Mouse (Mus musculus): ENCODE results near the gene Slco4a1. TPM values are rescaled to one million over a fixed set of nuclear protein-coding genes. Genes with fewer than 3 reads are reported as not detected.

Gene Slco4a1
- 0.78 and 0.99 TPM in 2 replicates for polyA plus RNA-seq (2015; fragmentation: Nextera tagmentation; extraction: Ambion mirVana)

DNA sequence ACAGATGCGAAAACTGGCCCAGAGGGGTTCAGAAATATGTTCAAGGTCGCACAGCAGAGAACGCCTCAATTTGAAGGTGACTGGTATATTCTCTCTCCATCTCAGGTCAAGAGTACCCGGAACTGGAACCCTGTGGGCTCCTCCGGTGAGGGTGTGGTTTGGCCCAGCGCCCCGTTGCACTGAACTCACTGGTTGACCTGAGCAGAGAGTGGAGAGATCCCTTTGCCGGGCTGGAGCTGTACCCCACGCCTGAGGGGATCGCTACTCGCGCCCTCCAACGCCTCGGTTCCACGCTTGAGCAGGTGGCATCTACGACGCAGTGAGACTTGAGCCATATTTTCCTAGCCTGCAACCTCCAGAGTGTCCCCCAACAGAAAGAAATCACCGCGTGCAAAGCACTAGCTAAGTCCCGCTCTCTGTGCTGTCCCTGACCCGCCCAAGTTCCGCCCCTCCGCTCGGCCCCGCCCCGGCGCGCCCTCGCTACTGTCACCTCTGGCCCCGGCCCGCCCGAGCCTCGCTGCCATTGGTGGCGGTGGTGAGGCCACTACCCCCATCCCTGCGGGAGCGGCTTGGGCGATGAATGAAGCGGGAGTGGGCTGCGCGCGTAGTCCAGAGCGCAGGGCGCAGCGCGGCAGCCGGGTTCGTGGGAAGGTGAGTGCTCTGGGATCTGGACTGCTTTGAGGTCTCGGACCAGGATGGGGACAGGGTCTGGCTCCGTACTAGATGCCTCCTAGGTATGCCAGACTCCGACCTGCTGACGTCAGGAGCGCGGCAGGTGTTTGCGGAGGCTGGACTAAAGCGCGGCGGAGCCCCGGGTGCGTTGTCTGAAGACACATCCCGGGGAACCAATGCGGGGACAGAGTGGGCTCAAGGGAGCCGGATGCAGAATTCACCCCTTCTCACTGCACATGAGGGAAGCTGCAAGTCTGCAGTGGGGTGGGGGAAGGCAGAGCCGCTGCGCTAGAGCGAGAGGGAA is at the start of gene Slco4a1:
TSS of gene Slco4a1 (plus strand) at position 523 of the 976 bp plus-strand sequence.
- Histone ChIP-seq H3K36me3 (no peaks in the 10 kb centered on the region), H3K27me3 (peaks cover 36% of the 10 kb centered on the region), H3K4me3 (peak within 1 kb of the TSS; percentile 42), H3K9me3 (no peaks in the 10 kb centered on the region), H3K9ac (no peak within 1 kb of the TSS), H3K27ac (no peak within 1 kb of the TSS), H3K4me2 (peak within 1 kb of the TSS; percentile 96), H3K4me1 (peaks cover 18% of the 10 kb centered on the region)
- WGBS, result 1% methylated on average over 65 of the region's 65 CpGs
- ATAC-seq (ENCODE audit: insufficient number of reproducible peaks, low FRiP score, low TSS enrichment, low read depth), result 0 out of 2 replicates have a peak, but pooled peaks have one; percentile 53

DNA sequence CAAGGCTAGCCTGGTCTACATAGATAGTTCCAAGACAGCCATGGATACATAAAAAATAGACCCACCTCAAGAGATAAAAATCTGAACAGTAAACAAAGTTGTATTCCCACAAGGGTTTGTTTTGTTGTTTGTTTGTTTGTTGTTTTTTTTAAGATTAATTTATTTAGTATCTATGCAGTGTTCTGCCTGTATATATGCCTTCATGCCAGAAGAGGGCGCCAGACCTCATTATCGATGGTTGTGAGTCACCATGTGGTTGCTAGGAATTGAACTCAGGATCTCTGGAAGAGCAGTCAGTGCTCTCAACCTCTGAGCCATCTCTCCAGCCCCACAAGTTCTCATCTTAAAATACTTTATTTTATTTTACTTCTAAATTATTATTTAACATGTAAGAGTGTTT is 47.6 kb upstream of the Slco4a1 start:
- no peaks in the 10 kb centered on the region for H3K36me3 ChIP-seq
- H3K27ac ChIP-seq, result no peak overlapping the region
- no peak overlapping the region for H3K4me3 ChIP-seq
- no peaks in the 10 kb centered on the region for H3K9me3 ChIP-seq
- 17% methylated on average over 2 of the region's 2 CpGs for WGBS
- H3K4me2 ChIP-seq, result no peak overlapping the region
- no peaks in the 10 kb centered on the region for H3K27me3 ChIP-seq
- no peak for ATAC-seq (ENCODE audit: insufficient number of reproducible peaks, low FRiP score, low TSS enrichment, low read depth)
- H3K9ac ChIP-seq, result no peak overlapping the region
- no peaks in the 10 kb centered on the region for H3K4me1 ChIP-seq

DNA sequence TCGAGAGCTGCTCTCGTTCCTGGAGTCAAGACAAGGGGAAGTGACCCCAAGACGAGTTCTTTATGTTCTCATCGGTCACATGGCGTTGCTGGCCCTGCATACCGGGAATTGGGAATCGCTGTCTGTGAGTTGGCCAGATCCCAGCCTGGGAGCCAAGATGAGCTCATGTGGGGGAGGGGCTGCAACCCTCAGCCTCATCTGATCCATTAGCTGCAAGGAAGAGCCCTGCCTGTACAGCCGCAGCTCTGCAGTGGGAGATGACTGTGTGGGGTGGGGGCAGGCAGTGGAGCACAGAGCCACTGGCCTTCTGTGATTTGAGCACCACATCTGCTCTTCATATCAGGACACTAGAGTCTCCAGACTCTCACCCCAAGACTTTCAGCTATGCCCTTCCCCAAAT is 45.6 kb upstream of the Slco4a1 start:
- Histone ChIP-seq H3K27me3 (no peaks in the 10 kb centered on the region), H3K4me1 (no peaks in the 10 kb centered on the region), H3K4me2 (no peak overlapping the region), H3K4me3 (no peak overlapping the region), H3K9me3 (no peaks in the 10 kb centered on the region), H3K27ac (no peak overlapping the region), H3K9ac (no peak overlapping the region), H3K36me3 (no peaks in the 10 kb centered on the region)
- no peak for ATAC-seq (ENCODE audit: insufficient number of reproducible peaks, low FRiP score, low TSS enrichment, low read depth)
- WGBS, result 70% methylated on average over 8 of the region's 8 CpGs

DNA sequence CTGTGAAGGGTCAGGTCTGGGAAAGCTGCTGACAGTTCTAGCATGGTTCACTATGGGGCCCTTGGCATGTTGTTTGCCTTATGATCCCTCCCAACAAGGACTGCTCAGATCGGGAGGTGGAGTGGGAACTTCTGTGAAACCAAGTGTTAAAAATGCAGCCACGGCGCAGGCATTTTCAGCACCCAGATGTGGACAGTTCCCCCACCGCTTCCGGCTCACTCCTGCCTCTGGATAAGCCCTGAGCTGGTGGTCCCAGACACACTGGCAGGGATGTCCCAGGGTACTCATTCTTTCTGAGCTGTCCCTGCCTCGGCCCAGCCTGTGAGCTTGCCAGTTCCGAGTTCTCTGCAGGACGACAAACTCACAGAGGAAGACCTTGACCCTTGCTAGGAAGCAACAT is 45.0 kb upstream of the Slco4a1 start:
- Histone ChIP-seq H3K27me3 (no peaks in the 10 kb centered on the region), H3K36me3 (no peaks in the 10 kb centered on the region), H3K27ac (no peak overlapping the region), H3K9ac (no peak overlapping the region), H3K4me2 (no peak overlapping the region), H3K4me3 (no peak overlapping the region), H3K9me3 (no peaks in the 10 kb centered on the region), H3K4me1 (no peaks in the 10 kb centered on the region)
- 12% methylated on average over 8 of the region's 8 CpGs for WGBS
- no peak for ATAC-seq (ENCODE audit: insufficient number of reproducible peaks, low FRiP score, low TSS enrichment, low read depth)

- H3K9me3 ChIP-seq, result no peaks in the 10 kb centered on the region
- no peaks in the 10 kb centered on the region for H3K36me3 ChIP-seq
- H3K4me3 ChIP-seq, result no peak overlapping the region
- no peak overlapping the region for H3K9ac ChIP-seq
- H3K4me1 ChIP-seq, result no peaks in the 10 kb centered on the region
- no peak overlapping the region for H3K27ac ChIP-seq
- H3K4me2 ChIP-seq, result no peak overlapping the region
- H3K27me3 ChIP-seq, result no peaks in the 10 kb centered on the region
- 58% methylated on average over 3 of the region's 3 CpGs for WGBS
- no peak for ATAC-seq (ENCODE audit: insufficient number of reproducible peaks, low FRiP score, low TSS enrichment, low read depth)
Measured at GRCm38 (mm10) chr2:180415627-180416026, 40.4 kb upstream of the Slco4a1 start.

DNA sequence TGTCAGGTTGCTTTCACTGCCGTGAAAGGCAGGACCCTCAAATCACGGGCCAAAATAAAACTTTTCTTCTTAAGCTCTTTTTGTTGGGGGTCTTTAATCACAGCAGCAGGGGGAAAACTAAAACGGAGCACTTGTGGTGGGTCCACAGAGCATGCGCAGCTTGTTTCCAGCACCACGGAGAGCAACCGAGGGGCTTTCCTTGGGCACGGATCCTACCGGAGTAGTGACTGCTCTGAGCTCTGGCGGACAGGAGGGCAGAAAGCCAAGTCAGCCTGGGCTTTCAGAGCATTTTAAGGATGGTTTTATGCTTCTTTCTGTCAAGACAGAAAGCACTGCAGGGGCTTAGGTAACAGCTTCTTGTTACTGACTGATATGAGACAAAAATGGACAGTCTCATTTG is 38.3 kb upstream of the Slco4a1 start:
- Histone ChIP-seq H3K4me1 (no peaks in the 10 kb centered on the region), H3K27me3 (peaks cover 5% of the 10 kb centered on the region; the same call in 1 of the 2 replicates), H3K4me3 (no peak overlapping the region), H3K27ac (no peak overlapping the region), H3K9me3 (no peaks in the 10 kb centered on the region), H3K36me3 (no peaks in the 10 kb centered on the region), H3K4me2 (no peak overlapping the region), H3K9ac (no peak overlapping the region)
- 16% methylated on average over 9 of the region's 9 CpGs for WGBS
- ATAC-seq (ENCODE audit: insufficient number of reproducible peaks, low FRiP score, low TSS enrichment, low read depth), result no peak

DNA sequence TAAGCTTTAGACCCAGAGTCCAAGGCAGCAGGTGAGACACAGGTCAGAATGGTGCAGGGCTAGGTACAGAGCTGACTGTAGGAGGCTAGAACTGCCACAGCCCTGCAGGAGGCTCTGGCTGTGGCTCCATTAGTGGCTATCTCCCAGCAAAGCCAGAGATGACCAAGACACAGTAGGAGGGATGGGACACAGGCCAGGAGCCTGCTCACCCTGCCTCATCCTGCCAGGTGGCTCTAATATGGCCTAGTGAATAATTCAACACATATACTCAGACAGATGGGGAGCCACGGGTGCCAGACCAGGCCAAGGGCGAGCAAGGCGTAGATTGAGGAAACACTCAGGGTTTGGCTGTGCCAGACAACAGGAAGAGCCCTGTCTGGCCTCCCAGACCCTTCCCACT is 35.4 kb upstream of the Slco4a1 start:
- no peak overlapping the region for H3K27ac ChIP-seq
- H3K9me3 ChIP-seq, result no peaks in the 10 kb centered on the region
- H3K9ac ChIP-seq, result no peak overlapping the region
- no peak overlapping the region for H3K4me3 ChIP-seq
- no peak for ATAC-seq (ENCODE audit: insufficient number of reproducible peaks, low FRiP score, low TSS enrichment, low read depth)
- H3K36me3 ChIP-seq, result no peaks in the 10 kb centered on the region
- peaks cover 5% of the 10 kb centered on the region; the same call in 1 of the 2 replicates for H3K27me3 ChIP-seq
- 78% methylated on average over 3 of the region's 3 CpGs for WGBS
- no peaks in the 10 kb centered on the region for H3K4me1 ChIP-seq
- H3K4me2 ChIP-seq, result no peak overlapping the region

DNA sequence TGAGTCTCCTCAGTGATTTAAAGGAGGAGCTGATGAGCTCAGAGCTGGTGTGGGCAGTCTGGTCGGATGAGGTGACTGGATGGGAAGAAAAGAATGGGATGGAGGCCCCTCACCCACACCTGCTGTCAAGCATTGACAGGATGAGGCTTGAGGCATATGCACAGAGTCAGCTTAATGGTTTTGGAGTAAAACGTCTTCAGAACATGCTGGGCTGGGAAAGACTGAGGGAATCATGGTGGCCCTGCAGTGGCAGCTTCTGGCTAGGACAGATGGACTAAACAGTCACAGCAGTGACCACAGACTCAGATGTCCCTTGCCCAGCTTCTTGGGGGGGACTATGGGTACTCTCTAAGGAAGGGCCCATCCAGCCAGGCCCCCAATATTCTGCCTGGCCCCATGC is 30.9 kb upstream of the Slco4a1 start:
- H3K9ac ChIP-seq, result no peak overlapping the region
- ATAC-seq (ENCODE audit: insufficient number of reproducible peaks, low FRiP score, low TSS enrichment, low read depth), result no peak
- WGBS, result 39% methylated on average over 2 of the region's 2 CpGs

GRCm38 (mm10) chr2:180427073-180427472 is 29.0 kb upstream of the Slco4a1 start:
- Histone ChIP-seq H3K4me3 (no peak overlapping the region), H3K4me2 (no peak overlapping the region), H3K36me3 (no peaks in the 10 kb centered on the region), H3K9ac (no peak overlapping the region), H3K9me3 (no peaks in the 10 kb centered on the region), H3K27ac (no peak overlapping the region), H3K27me3 (peaks cover 16% of the 10 kb centered on the region; the same call in 1 of the 2 replicates), H3K4me1 (no peaks in the 10 kb centered on the region)
- no peak for ATAC-seq (ENCODE audit: insufficient number of reproducible peaks, low FRiP score, low TSS enrichment, low read depth)
- WGBS, result 51% methylated on average over 8 of the region's 8 CpGs

More for the DNA sequence above, 30.9 kb upstream of the Slco4a1 start:
- H3K4me2 ChIP-seq, result no peak overlapping the region
- H3K4me1 ChIP-seq, result no peaks in the 10 kb centered on the region
- H3K4me3 ChIP-seq, result no peak overlapping the region
- peaks cover 16% of the 10 kb centered on the region; the same call in 1 of the 2 replicates for H3K27me3 ChIP-seq
- no peaks in the 10 kb centered on the region for H3K36me3 ChIP-seq
- no peaks in the 10 kb centered on the region for H3K9me3 ChIP-seq
- no peak overlapping the region for H3K27ac ChIP-seq

- H3K27ac ChIP-seq, result no peak overlapping the region
- H3K9me3 ChIP-seq, result no peaks in the 10 kb centered on the region
- no peak overlapping the region for H3K4me2 ChIP-seq
- H3K36me3 ChIP-seq, result no peaks in the 10 kb centered on the region
- no peak for ATAC-seq (ENCODE audit: insufficient number of reproducible peaks, low FRiP score, low TSS enrichment, low read depth)
- peaks cover 11% of the 10 kb centered on the region; the same call in 1 of the 2 replicates for H3K27me3 ChIP-seq
- WGBS, result 29% methylated on average over 2 of the region's 2 CpGs
- peaks cover 11% of the 10 kb centered on the region; the same call in 1 of the 2 replicates for H3K4me1 ChIP-seq
- H3K4me3 ChIP-seq, result no peak overlapping the region
- no peak overlapping the region for H3K9ac ChIP-seq
Measured at GRCm38 (mm10) chr2:180428331-180428730, 27.7 kb upstream of the Slco4a1 start.

DNA sequence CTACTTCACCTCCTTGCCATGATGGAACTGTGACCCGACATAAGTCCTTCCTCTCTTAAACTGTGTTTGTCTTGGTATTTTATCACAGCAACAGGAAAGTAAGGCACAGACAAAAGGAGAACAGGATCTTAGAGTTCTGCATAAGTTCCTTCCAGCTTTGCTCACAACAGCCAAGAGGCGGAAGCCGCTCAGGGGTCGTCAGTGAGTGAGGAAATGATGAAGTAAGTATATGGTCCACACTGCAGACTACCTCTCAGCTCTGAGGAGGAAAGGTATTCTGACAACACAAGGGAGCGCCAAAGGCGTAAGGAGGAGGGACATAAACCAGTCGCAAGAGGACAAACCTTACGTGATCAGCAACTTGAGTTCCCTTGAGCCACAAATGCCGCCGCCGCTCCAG is 25.4 kb upstream of the Slco4a1 start:
- H3K36me3 ChIP-seq, result no peaks in the 10 kb centered on the region

GRCm38 (mm10) chr2:180432042-180432668 is 23.9 kb upstream of the Slco4a1 start:
- Histone ChIP-seq H3K4me1 (peaks cover 28% of the 10 kb centered on the region), H3K36me3 (no peaks in the 10 kb centered on the region), H3K27me3 (0 out of 2 replicates have a peak, but pooled peaks cover 2% of the 10 kb centered on the region), H3K4me3 (no peak overlapping the region), H3K9me3 (no peaks in the 10 kb centered on the region), H3K4me2 (no peak overlapping the region), H3K9ac (no peak overlapping the region), H3K27ac (no peak overlapping the region)
- WGBS, result 25% methylated on average over 10 of the region's 10 CpGs
- no peak; the same call in 1 of the 2 replicates for ATAC-seq (ENCODE audit: insufficient number of reproducible peaks, low FRiP score, low TSS enrichment, low read depth)

More for the DNA sequence above, 25.4 kb upstream of the Slco4a1 start:
- H3K4me2 ChIP-seq, result no peak overlapping the region
- peaks cover 19% of the 10 kb centered on the region; the same call in 1 of the 2 replicates for H3K4me1 ChIP-seq
- H3K9ac ChIP-seq, result no peak overlapping the region
- H3K27ac ChIP-seq, result no peak overlapping the region
- no peak overlapping the region for H3K4me3 ChIP-seq
- no peaks in the 10 kb centered on the region for H3K9me3 ChIP-seq
- 79% methylated on average over 11 of the region's 11 CpGs for WGBS
- no peak for ATAC-seq (ENCODE audit: insufficient number of reproducible peaks, low FRiP score, low TSS enrichment, low read depth)
- H3K27me3 ChIP-seq, result peaks cover 11% of the 10 kb centered on the region; the same call in 1 of the 2 replicates
